14 mouse cellular contexts compared by ENCODE assay signal in the genomic region with DNA sequence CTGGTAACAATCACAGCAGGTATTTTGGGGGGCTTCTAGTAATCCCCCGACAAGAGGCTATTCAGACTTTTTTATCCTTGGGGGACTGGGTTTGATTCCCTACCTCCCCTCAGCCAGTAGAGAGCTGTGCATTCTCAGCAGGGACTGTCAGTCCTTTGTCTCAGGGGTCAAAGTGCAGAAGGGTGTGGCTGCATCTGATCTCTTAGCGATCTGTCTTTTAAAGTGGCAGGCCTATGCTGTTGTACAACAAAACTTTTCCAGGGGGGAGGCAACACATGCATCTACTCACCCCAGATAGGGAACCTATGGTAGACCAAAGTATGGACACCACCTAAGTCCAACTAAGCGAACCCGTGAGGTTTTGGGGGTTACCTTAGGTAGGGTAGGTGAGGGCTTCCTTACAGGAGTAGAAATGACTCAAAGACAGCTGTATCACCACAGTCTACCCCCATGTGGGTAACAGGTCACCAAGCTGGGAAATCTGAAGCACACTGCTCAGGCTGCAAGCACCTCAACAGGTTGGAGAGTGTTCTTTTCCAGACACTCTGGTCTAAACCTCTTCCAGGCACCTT.
"Had no signal": no experiment of that assay in that cellular context is flagged by ENCODE, and none has a peak within 500 bp of the region (broad histone marks: within the 10 kb centered on the region; RNA-seq: fewer than 3 reads in every experiment).

No protein-coding gene starts in this region.

- H3K9ac ChIP-seq: limb, embryonic 13.5 days; liver, embryonic 14.5 days; neural tube, embryonic 12.5 days had no signal

- H3K27ac ChIP-seq: layer of hippocampus, adult 2 months; limb, embryonic 13.5 days; liver, embryonic 14.5 days; midbrain, embryonic 10.5 days; neural tube, embryonic 12.5 days had no signal

- ATAC-seq: lung, postnatal 0 days had no signal

- H3K36me3 ChIP-seq: limb, embryonic 13.5 days; midbrain, embryonic 10.5 days; neural tube, embryonic 12.5 days had no signal

- H3K4me1 ChIP-seq: limb, embryonic 13.5 days; neural tube, embryonic 12.5 days had no signal

- H3K4me3 ChIP-seq: layer of hippocampus, adult 2 months; limb, embryonic 13.5 days; midbrain, embryonic 10.5 days; neural tube, embryonic 12.5 days had no signal

- H3K27me3 ChIP-seq: limb, embryonic 13.5 days; neural tube, embryonic 12.5 days had no signal

- H3K9me3 ChIP-seq: midbrain, embryonic 10.5 days had no signal

- DNase-seq: kidney, postnatal 10 days; kidney, postnatal 4 days; left cerebral cortex, postnatal 4 days; lung, adult 2 months; lung, postnatal 36 days; midbrain, embryonic 14.5 days; spleen, adult 18-20 months; thymus, postnatal 36 days had no signal

- H3K4me2 ChIP-seq: limb, embryonic 13.5 days; neural tube, embryonic 12.5 days had no signal
